Mouse (Mus musculus): Measurements from ENCODE around the gene Prima1.

Prima1 gene

GRCm38 (mm10) chr12:103242083-103242581 is at the start of gene Prima1:
Prima1 (minus strand) TSS chr12:103242150.
- peak; percentile 61 for DNase-seq (ENCODE audit: low spot score)

- DNase-seq (ENCODE audit: low spot score) = no peak
These were observed 45.3 kb upstream of the Prima1 start for GRCm38 (mm10) chr12:103287276-103287675.

- DNase-seq (ENCODE audit: low spot score) = no peak
These were observed 41.5 kb upstream of the Prima1 start for GRCm38 (mm10) chr12:103283411-103283810.

- no peak for DNase-seq (ENCODE audit: low spot score)
These were observed 41.0 kb upstream of the Prima1 start for GRCm38 (mm10) chr12:103282936-103283335.

- no peak for DNase-seq (ENCODE audit: low spot score)
These were observed 40.0 kb upstream of the Prima1 start for GRCm38 (mm10) chr12:103281912-103282311.

- DNase-seq (ENCODE audit: low spot score) = no peak
These were observed 39.5 kb upstream of the Prima1 start for GRCm38 (mm10) chr12:103281491-103281890.

GRCm38 (mm10) chr12:103276422-103276821 is 34.5 kb upstream of the Prima1 start:
- no peak for DNase-seq (ENCODE audit: low spot score)

- no peak for DNase-seq (ENCODE audit: low spot score)
These were observed 31.8 kb upstream of the Prima1 start for GRCm38 (mm10) chr12:103273732-103274131.

GRCm38 (mm10) chr12:103273051-103273450 is 31.1 kb upstream of the Prima1 start:
- DNase-seq (ENCODE audit: low spot score) = no peak

GRCm38 (mm10) chr12:103272176-103272575 is 30.2 kb upstream of the Prima1 start:
- no peak for DNase-seq (ENCODE audit: low spot score)

GRCm38 (mm10) chr12:103266605-103267004 is 24.7 kb upstream of the Prima1 start:
- no peak for DNase-seq (ENCODE audit: low spot score)

GRCm38 (mm10) chr12:103262017-103262865 is 20.3 kb upstream of the Prima1 start:
- no peak for DNase-seq (ENCODE audit: low spot score)

- DNase-seq (ENCODE audit: low spot score) = no peak
These were observed 11.0 kb upstream of the Prima1 start for GRCm38 (mm10) chr12:103252901-103253434.

- no peak for DNase-seq (ENCODE audit: low spot score)
These were observed 9.2 kb upstream of the Prima1 start for GRCm38 (mm10) chr12:103251151-103251550.

- DNase-seq (ENCODE audit: low spot score) = no peak
These were observed 8.4 kb upstream of the Prima1 start for GRCm38 (mm10) chr12:103250333-103250732.

- DNase-seq (ENCODE audit: low spot score) = no peak
These were observed 1.1 kb upstream of the Prima1 start for GRCm38 (mm10) chr12:103243041-103243440.

- no peak for DNase-seq (ENCODE audit: low spot score)
These were observed 658 bp upstream of the Prima1 start for GRCm38 (mm10) chr12:103242591-103243025.

GRCm38 (mm10) chr12:103241311-103242082 is 453 bp downstream of the Prima1 start:
- DNase-seq (ENCODE audit: low spot score) = no peak

- no peak for DNase-seq (ENCODE audit: low spot score)
These were observed 3.0 kb downstream of the Prima1 start for GRCm38 (mm10) chr12:103238924-103239460.

- no peak for DNase-seq (ENCODE audit: low spot score)
These were observed 6.1 kb downstream of the Prima1 start for GRCm38 (mm10) chr12:103235856-103236255.

- DNase-seq (ENCODE audit: low spot score) = no peak
These were observed 6.7 kb downstream of the Prima1 start for GRCm38 (mm10) chr12:103235251-103235650.

GRCm38 (mm10) chr12:103229058-103229457 is 12.9 kb downstream of the Prima1 start:
- peak; percentile 29 for DNase-seq (ENCODE audit: low spot score)
